In genomic region chr9:75289545-75289944, GRCm38 (mm10) we compare ENCODE assay signal across 10 mouse cellular contexts. TPM values are rescaled to one million over a fixed set of nuclear protein-coding genes. Genes with fewer than 3 reads are reported as not detected.
DNase-seq lines count a peak whose midpoint lies in the region; ATAC-seq and TF ChIP-seq lines count a peak whose summit lies in the region.
"Had no signal": no experiment of that assay in that cellular context is flagged by ENCODE, and none has a peak within 500 bp of the region (broad histone marks: within the 10 kb centered on the region; RNA-seq: fewer than 3 reads in every experiment).

No protein-coding gene starts in this region.

- peak; percentile 54 for TF ChIP-seq CTCF in kidney, postnatal 0 days (IDR thresholded peaks at IDR 0.05; ENCODE audit: low read depth)

- H3K9me3 ChIP-seq in kidney, postnatal 0 days (replicated peaks; ENCODE audit: low read length) = no peaks in the 10 kb centered on the region
- H3K9me3 ChIP-seq in kidney, embryonic 15.5 days (replicated peaks) = no peaks in the 10 kb centered on the region
- H3K9me3 ChIP-seq: limb, embryonic 10.5 days; neural tube, embryonic 12.5 days had no signal

- intact Hi-C loops in left cerebral cortex, postnatal 10 days (cut with DNase I) = loop anchor here (10.0 kb wide), 1 partner anchor 155 kb away; the partner anchor contains the start of gene Leo1

- no peaks in the 10 kb centered on the region for H3K27me3 ChIP-seq in kidney, postnatal 0 days (ENCODE audit: insufficient read depth, low read length)
- no peaks in the 10 kb centered on the region for H3K27me3 ChIP-seq in kidney, embryonic 15.5 days
- H3K27me3 ChIP-seq: neural tube, embryonic 12.5 days had no signal

- ATAC-seq in kidney, postnatal 0 days (replicated peaks; ENCODE audit: low FRiP score, low read depth) = no peak
- no peak for ATAC-seq in kidney, embryonic 15.5 days (replicated peaks; ENCODE audit: low FRiP score)

- no peaks in the 10 kb centered on the region for H3K4me1 ChIP-seq in kidney, postnatal 0 days (replicated peaks; ENCODE audit: insufficient read depth, low read length)
- no peaks in the 10 kb centered on the region for H3K4me1 ChIP-seq in kidney, embryonic 15.5 days
- H3K4me1 ChIP-seq: neural tube, embryonic 12.5 days had no signal

- DNase-seq in adrenal gland, postnatal 14 days = peak; percentile 52
- no peak for DNase-seq in adrenal gland, adult 8-10 months
- DNase-seq in kidney, postnatal 0 days (ENCODE audit: low spot score) = peak; percentile 33
- peak; percentile 64 for DNase-seq in brain, adult 2 months (ENCODE audit: low read depth, low spot score)
- DNase-seq in lung, postnatal 36 days = peak; percentile 64
- DNase-seq in right cerebral cortex, adult 18-20 months = no peak
- no peak for DNase-seq in left cerebral cortex, postnatal 10 days (ENCODE audit: extremely low spot score in 1 of 2, low spot score in 2 of 2)

- H3K9ac ChIP-seq in kidney, postnatal 0 days (ENCODE audit: low read depth, low read length) = no peak overlapping the region
- H3K9ac ChIP-seq in kidney, embryonic 15.5 days = no peak overlapping the region
- H3K9ac ChIP-seq: neural tube, embryonic 12.5 days had no signal

- 47% methylated on average over 4 of the region's 4 CpGs for WGBS in kidney, postnatal 0 days
- WGBS in kidney, embryonic 15.5 days = 54% methylated on average over 4 of the region's 4 CpGs

- no peak overlapping the region for H3K4me3 ChIP-seq in kidney, postnatal 0 days (replicated peaks; ENCODE audit: low read depth, low read length)
- H3K4me3 ChIP-seq in kidney, embryonic 15.5 days (replicated peaks) = no peak overlapping the region
- H3K4me3 ChIP-seq: limb, embryonic 10.5 days; neural tube, embryonic 12.5 days had no signal

- H3K27ac ChIP-seq in kidney, postnatal 0 days = no peak overlapping the region
- no peak overlapping the region for H3K27ac ChIP-seq in kidney, embryonic 15.5 days
- H3K27ac ChIP-seq: limb, embryonic 10.5 days; neural tube, embryonic 12.5 days had no signal

- H3K36me3 ChIP-seq in kidney, postnatal 0 days (ENCODE audit: insufficient read depth, low read length) = no peaks in the 10 kb centered on the region
- no peaks in the 10 kb centered on the region for H3K36me3 ChIP-seq in kidney, embryonic 15.5 days
- H3K36me3 ChIP-seq: limb, embryonic 10.5 days; neural tube, embryonic 12.5 days had no signal

- H3K4me2 ChIP-seq in kidney, postnatal 0 days (ENCODE audit: low read length) = no peak overlapping the region
- no peak overlapping the region for H3K4me2 ChIP-seq in kidney, embryonic 15.5 days
- H3K4me2 ChIP-seq: neural tube, embryonic 12.5 days had no signal

RNA-seq across cellular contexts. Expression of gene Gnb5, which starts 16.5 kb away (rescaled TPM):
- 30.0 and 32.6 TPM in 2 replicates for total RNA-seq in adrenal gland, postnatal 14 days (2021)
- total RNA-seq in adrenal gland, adult 8-10 months (2022) = 10 to 100 TPM; 56.0 to 79.4 (median 66.8) TPM
- 35.0 and 37.6 TPM in 2 replicates for polyA plus RNA-seq in kidney, postnatal 0 days (2015; fragmentation: Nextera tagmentation; extraction: Ambion mirVana)
- polyA plus RNA-seq in kidney, embryonic 15.5 days (2015; fragmentation: Nextera tagmentation; extraction: Ambion mirVana) = 24.9 and 27.3 TPM in 2 replicates
- total RNA-seq in left cerebral cortex, postnatal 10 days (2021) = 100 to 1,000 TPM; 115 to 125 TPM

RNA-seq across cellular contexts. Expression of gene Myo5c, which starts 57.7 kb away (rescaled TPM):
- 7.0 and 7.3 TPM in 2 replicates for total RNA-seq in adrenal gland, postnatal 14 days (2021)
- 1 to 10 TPM; 1.8 to 2.9 (median 2.3) TPM for total RNA-seq in adrenal gland, adult 8-10 months (2022)
- polyA plus RNA-seq in kidney, postnatal 0 days (2015; fragmentation: Nextera tagmentation; extraction: Ambion mirVana) = 2.4 and 3.5 TPM in 2 replicates
- polyA plus RNA-seq in kidney, embryonic 15.5 days (2015; fragmentation: Nextera tagmentation; extraction: Ambion mirVana) = 3.7 and 3.9 TPM in 2 replicates
- 1 to 10 TPM; 1.3 to 1.4 TPM for total RNA-seq in left cerebral cortex, postnatal 10 days (2021)

RNA-seq across cellular contexts. Expression of gene Bcl2l10, which starts 58.0 kb away (rescaled TPM):
- total RNA-seq in adrenal gland, postnatal 14 days (2021) = not detected in 2 replicates
- total RNA-seq in adrenal gland, adult 8-10 months (2022) = under 1 TPM in 2 of 4 experiments, not detected in 2; 0.41 to 0.97 TPM
- polyA plus RNA-seq in kidney, postnatal 0 days (2015; fragmentation: Nextera tagmentation; extraction: Ambion mirVana) = not detected in 2 replicates
- not detected in 2 replicates for polyA plus RNA-seq in kidney, embryonic 15.5 days (2015; fragmentation: Nextera tagmentation; extraction: Ambion mirVana)
- total RNA-seq in left cerebral cortex, postnatal 10 days (2021) = under 1 TPM in 1 of 2 experiments, not detected in 1; 0.36 TPM
- polyA plus RNA-seq: limb, embryonic 10.5 days; neural tube, embryonic 12.5 days had no signal

Comparison
In these comparisons a context has a peak if more than half of its experiments do, and no peak if none do; other contexts are left out.
1. DNase-seq: peak in adrenal gland, postnatal 14 days (single experiment), kidney, postnatal 0 days (single experiment), brain, adult 2 months (single experiment) and lung, postnatal 36 days (single experiment); none in adrenal gland, adult 8-10 months (single experiment), right cerebral cortex, adult 18-20 months (single experiment) and left cerebral cortex, postnatal 10 days (0 of 2).